Mouse (Mus musculus) liver, embryonic 12.5 days (tissue): ENCODE data around the gene Ccl27a. TPM values are rescaled to one million over a fixed set of nuclear protein-coding genes. Genes with fewer than 3 reads are reported as not detected.

Experiments used
- polyA plus RNA-seq: library from polyadenylated mRNA; unstranded; fragments of >200 nt; fragmentation: Nextera tagmentation; extraction: Ambion mirVana; gene quantifications from 2 replicates; pipeline ENCODE4 v1.2.1, GENCODE M21; 2016

The Ccl27a gene
- polyA plus RNA-seq, 1 experiment from 2014 or later, result 9.8 TPM

Other genes starting within 250 kb of the Ccl27a start
- gene Fam219a, start 204.7 kb downstream of the Ccl27a start, polyA plus RNA-seq, result 1.0 and 2.0 TPM in 2 replicates
- gene Dnaic1, start 204.5 kb downstream of the Ccl27a start, polyA plus RNA-seq, result 0.51 and 0.61 TPM in 2 replicates
- 1.1 and 1.5 TPM in 2 replicates for gene Enho, start 133.9 kb downstream of the Ccl27a start, polyA plus RNA-seq
- 1.4 and 1.7 TPM in 2 replicates for gene Cntfr, start 77.2 kb downstream of the Ccl27a start, polyA plus RNA-seq
- gene Il11ra1, start 74.3 kb downstream of the Ccl27a start, polyA plus RNA-seq, result 39.7 and 43.0 TPM in 2 replicates
- gene Rpp25l, start 60.7 kb downstream of the Ccl27a start, polyA plus RNA-seq, result 39.1 and 44.9 TPM in 2 replicates
- gene Dctn3, start 51.1 kb downstream of the Ccl27a start, polyA plus RNA-seq, result 89.7 and 92.2 TPM in 2 replicates
- gene Arid3c, start 43.1 kb downstream of the Ccl27a start, polyA plus RNA-seq, result not detected in 2 replicates
- 25.2 and 25.7 TPM in 2 replicates for gene Galt, start 19.0 kb downstream of the Ccl27a start, polyA plus RNA-seq
- 49.6 and 51.2 TPM in 2 replicates for gene Sigmar1, start 18.1 kb downstream of the Ccl27a start, polyA plus RNA-seq
- not detected in 2 replicates for gene Gm21541, start 129.4 kb upstream of the Ccl27a start, polyA plus RNA-seq
- gene Gm20878, start 167.3 kb upstream of the Ccl27a start, polyA plus RNA-seq, result 0.28 and 0.42 TPM in 2 replicates
- gene Fam205a4, start 191.8 kb upstream of the Ccl27a start, polyA plus RNA-seq, result 0.04 TPM in 1 of 2 replicates, not detected in the other